Mouse (Mus musculus): ENCODE data around the gene Zfp618. TPM values are rescaled to one million over a fixed set of nuclear protein-coding genes. Genes with fewer than 3 reads are reported as not detected.

Gene Zfp618
- polyA plus RNA-seq, 1 experiment from 2014 or later = 41.2 TPM

GRCm38 (mm10) chr4:63052662-63053033 is 87.3 kb downstream of the Zfp618 start:
- Histone ChIP-seq H3K4me1 (ENCODE audit: insufficient read depth, low read length) (peaks cover 87% of the 10 kb centered on the region), H3K4me3 (ENCODE audit: low read length) (no peak overlapping the region), H3K36me3 (ENCODE audit: insufficient read depth, low read length) (0 out of 2 replicates have a peak, but pooled peaks cover under 1% of the 10 kb centered on the region), H3K9ac (replicated peaks; ENCODE audit: low read length) (peak overlapping the region; percentile 43; the same call in 1 of the 2 replicates), H3K27ac (ENCODE audit: low read length) (peak overlapping the region; percentile 95), H3K9me3 (ENCODE audit: low read length) (no peaks in the 10 kb centered on the region), H3K4me2 (replicated peaks; ENCODE audit: low read depth, low read length) (no peak overlapping the region), H3K27me3 (ENCODE audit: insufficient read depth, low read length) (no peaks in the 10 kb centered on the region)
- WGBS = 10% methylated on average over 2 of the region's 2 CpGs
- ATAC-seq (ENCODE audit: low FRiP score, low TSS enrichment) = peak; percentile 66

GRCm38 (mm10) chr4:63055216-63055745 is 89.9 kb downstream of the Zfp618 start:
- H3K4me2 ChIP-seq (replicated peaks; ENCODE audit: low read depth, low read length) = no peak overlapping the region
- H3K9me3 ChIP-seq (ENCODE audit: low read length) = no peaks in the 10 kb centered on the region
- no peaks in the 10 kb centered on the region for H3K27me3 ChIP-seq (ENCODE audit: insufficient read depth, low read length)
- H3K27ac ChIP-seq (ENCODE audit: low read length) = peak overlapping the region; percentile 95
- H3K4me1 ChIP-seq (ENCODE audit: insufficient read depth, low read length) = peaks cover 87% of the 10 kb centered on the region
- H3K4me3 ChIP-seq (ENCODE audit: low read length) = no peak overlapping the region
- ATAC-seq (ENCODE audit: low FRiP score, low TSS enrichment) = no peak
- H3K9ac ChIP-seq (replicated peaks; ENCODE audit: low read length) = no peak overlapping the region
- 71% methylated on average over 10 of the region's 10 CpGs for WGBS
- no peaks in the 10 kb centered on the region for H3K36me3 ChIP-seq (ENCODE audit: insufficient read depth, low read length)

GRCm38 (mm10) chr4:63056641-63057415 is 91.5 kb downstream of the Zfp618 start:
- 19% methylated on average over 7 of the region's 7 CpGs for WGBS
- Histone ChIP-seq H3K27ac (ENCODE audit: low read length) (peak overlapping the region; percentile 91), H3K9ac (replicated peaks; ENCODE audit: low read length) (no peak overlapping the region), H3K9me3 (ENCODE audit: low read length) (no peaks in the 10 kb centered on the region), H3K4me3 (ENCODE audit: low read length) (no peak overlapping the region), H3K27me3 (ENCODE audit: insufficient read depth, low read length) (no peaks in the 10 kb centered on the region), H3K36me3 (ENCODE audit: insufficient read depth, low read length) (0 out of 2 replicates have a peak, but pooled peaks cover 5% of the 10 kb centered on the region), H3K4me2 (replicated peaks; ENCODE audit: low read depth, low read length) (no peak overlapping the region), H3K4me1 (ENCODE audit: insufficient read depth, low read length) (peaks cover 82% of the 10 kb centered on the region)
- peak; percentile 50 for ATAC-seq (ENCODE audit: low FRiP score, low TSS enrichment)

GRCm38 (mm10) chr4:63057581-63057980 is 92.2 kb downstream of the Zfp618 start:
- peaks cover 9% of the 10 kb centered on the region; the same call in 1 of the 2 replicates for H3K36me3 ChIP-seq (ENCODE audit: insufficient read depth, low read length)
- peaks cover 75% of the 10 kb centered on the region for H3K4me1 ChIP-seq (ENCODE audit: insufficient read depth, low read length)
- no peak overlapping the region for H3K9ac ChIP-seq (replicated peaks; ENCODE audit: low read length)
- H3K27ac ChIP-seq (ENCODE audit: low read length) = peak overlapping the region; percentile 28; the same call in 1 of the 2 replicates
- ATAC-seq (ENCODE audit: low FRiP score, low TSS enrichment) = no peak
- H3K4me2 ChIP-seq (replicated peaks; ENCODE audit: low read depth, low read length) = no peak overlapping the region
- no peaks in the 10 kb centered on the region for H3K27me3 ChIP-seq (ENCODE audit: insufficient read depth, low read length)
- WGBS = 42% methylated on average over 5 of the region's 5 CpGs
- H3K9me3 ChIP-seq (ENCODE audit: low read length) = no peaks in the 10 kb centered on the region
- H3K4me3 ChIP-seq (ENCODE audit: low read length) = no peak overlapping the region

GRCm38 (mm10) chr4:63058686-63059085 is 93.3 kb downstream of the Zfp618 start:
- ATAC-seq (ENCODE audit: low FRiP score, low TSS enrichment) = no peak
- Histone ChIP-seq H3K9me3 (ENCODE audit: low read length) (no peaks in the 10 kb centered on the region), H3K4me1 (ENCODE audit: insufficient read depth, low read length) (peaks cover 64% of the 10 kb centered on the region), H3K27ac (ENCODE audit: low read length) (no peak overlapping the region), H3K27me3 (ENCODE audit: insufficient read depth, low read length) (no peaks in the 10 kb centered on the region), H3K9ac (replicated peaks; ENCODE audit: low read length) (no peak overlapping the region), H3K36me3 (ENCODE audit: insufficient read depth, low read length) (peaks cover 12% of the 10 kb centered on the region), H3K4me2 (replicated peaks; ENCODE audit: low read depth, low read length) (no peak overlapping the region), H3K4me3 (ENCODE audit: low read length) (no peak overlapping the region)
- 94% methylated on average over 4 of the region's 4 CpGs for WGBS

- no peaks in the 10 kb centered on the region for H3K9me3 ChIP-seq (ENCODE audit: low read length)
- no peak overlapping the region for H3K4me2 ChIP-seq (replicated peaks; ENCODE audit: low read depth, low read length)
- 58% methylated on average over 6 of the region's 6 CpGs for WGBS
- no peak overlapping the region for H3K9ac ChIP-seq (replicated peaks; ENCODE audit: low read length)
- H3K4me3 ChIP-seq (ENCODE audit: low read length) = no peak overlapping the region
- peaks cover 12% of the 10 kb centered on the region for H3K36me3 ChIP-seq (ENCODE audit: insufficient read depth, low read length)
- H3K27me3 ChIP-seq (ENCODE audit: insufficient read depth, low read length) = no peaks in the 10 kb centered on the region
- no peak for ATAC-seq (ENCODE audit: low FRiP score, low TSS enrichment)
- H3K4me1 ChIP-seq (ENCODE audit: insufficient read depth, low read length) = peaks cover 60% of the 10 kb centered on the region
- peak overlapping the region; percentile 56 for H3K27ac ChIP-seq (ENCODE audit: low read length)
These were observed 95.0 kb downstream of the Zfp618 start for GRCm38 (mm10) chr4:63060358-63060757.

- Histone ChIP-seq H3K4me3 (ENCODE audit: low read length) (no peak overlapping the region), H3K27ac (ENCODE audit: low read length) (no peak overlapping the region), H3K9me3 (ENCODE audit: low read length) (no peaks in the 10 kb centered on the region), H3K4me1 (ENCODE audit: insufficient read depth, low read length) (peaks cover 60% of the 10 kb centered on the region), H3K9ac (replicated peaks; ENCODE audit: low read length) (no peak overlapping the region), H3K27me3 (ENCODE audit: insufficient read depth, low read length) (no peaks in the 10 kb centered on the region), H3K36me3 (ENCODE audit: insufficient read depth, low read length) (peaks cover 12% of the 10 kb centered on the region), H3K4me2 (replicated peaks; ENCODE audit: low read depth, low read length) (no peak overlapping the region)
- 93% methylated on average over 6 of the region's 6 CpGs for WGBS
- ATAC-seq (ENCODE audit: low FRiP score, low TSS enrichment) = no peak
These were observed 96.0 kb downstream of the Zfp618 start for GRCm38 (mm10) chr4:63061411-63061810.

GRCm38 (mm10) chr4:63063360-63063759 is 98.0 kb downstream of the Zfp618 start:
- Histone ChIP-seq H3K4me1 (ENCODE audit: insufficient read depth, low read length) (peaks cover 62% of the 10 kb centered on the region), H3K36me3 (ENCODE audit: insufficient read depth, low read length) (peaks cover 12% of the 10 kb centered on the region), H3K4me2 (replicated peaks; ENCODE audit: low read depth, low read length) (no peak overlapping the region), H3K4me3 (ENCODE audit: low read length) (no peak overlapping the region), H3K27ac (ENCODE audit: low read length) (no peak overlapping the region), H3K9ac (replicated peaks; ENCODE audit: low read length) (no peak overlapping the region), H3K9me3 (ENCODE audit: low read length) (no peaks in the 10 kb centered on the region), H3K27me3 (ENCODE audit: insufficient read depth, low read length) (no peaks in the 10 kb centered on the region)
- WGBS = 96% methylated on average over 4 of the region's 4 CpGs
- no peak for ATAC-seq (ENCODE audit: low FRiP score, low TSS enrichment)

GRCm38 (mm10) chr4:63064911-63065310 is 99.5 kb downstream of the Zfp618 start:
- H3K9ac ChIP-seq (replicated peaks; ENCODE audit: low read length) = 0 out of 2 replicates have a peak overlapping the region, but pooled peaks have one; percentile 2
- H3K36me3 ChIP-seq (ENCODE audit: insufficient read depth, low read length) = peaks cover 12% of the 10 kb centered on the region
- H3K4me1 ChIP-seq (ENCODE audit: insufficient read depth, low read length) = peaks cover 64% of the 10 kb centered on the region
- H3K27me3 ChIP-seq (ENCODE audit: insufficient read depth, low read length) = no peaks in the 10 kb centered on the region
- no peak overlapping the region for H3K4me3 ChIP-seq (ENCODE audit: low read length)
- no peak overlapping the region for H3K4me2 ChIP-seq (replicated peaks; ENCODE audit: low read depth, low read length)
- H3K27ac ChIP-seq (ENCODE audit: low read length) = peak overlapping the region; percentile 61
- ATAC-seq (ENCODE audit: low FRiP score, low TSS enrichment) = no peak
- H3K9me3 ChIP-seq (ENCODE audit: low read length) = no peaks in the 10 kb centered on the region
- 41% methylated on average over 9 of the region's 9 CpGs for WGBS

GRCm38 (mm10) chr4:63066796-63067195 is 101.4 kb downstream of the Zfp618 start:
- no peak for ATAC-seq (ENCODE audit: low FRiP score, low TSS enrichment)
- Histone ChIP-seq H3K4me3 (ENCODE audit: low read length) (no peak overlapping the region), H3K27ac (ENCODE audit: low read length) (peak overlapping the region; percentile 86), H3K36me3 (ENCODE audit: insufficient read depth, low read length) (peaks cover 7% of the 10 kb centered on the region), H3K27me3 (ENCODE audit: insufficient read depth, low read length) (no peaks in the 10 kb centered on the region), H3K9ac (replicated peaks; ENCODE audit: low read length) (no peak overlapping the region), H3K4me2 (replicated peaks; ENCODE audit: low read depth, low read length) (no peak overlapping the region), H3K4me1 (ENCODE audit: insufficient read depth, low read length) (peaks cover 66% of the 10 kb centered on the region), H3K9me3 (ENCODE audit: low read length) (no peaks in the 10 kb centered on the region)
- WGBS = 86% methylated on average over 4 of the region's 4 CpGs
